Mouse (Mus musculus) heart, embryonic 14.5 days (tissue): ENCODE measurements around the gene Ccl17. TPM values are rescaled to one million over a fixed set of nuclear protein-coding genes. Genes with fewer than 3 reads are reported as not detected.
A peak's percentile ranks its signal among the peaks of the same experiment; 100 is the strongest.

Source experiments
- ATAC-seq: fragments of 200-750 bp; cut with Nextera tagmentation; 2 replicates; pipeline ENCODE4 v1.8.0; 2017; ENCODE audit warnings: low read depth, moderate TSS enrichment; ENCODE audit not compliant: insufficient number of reproducible peaks, insufficient read depth, low FRiP score
- H3K27ac ChIP-seq, 2 experiments: fragments of 200-500 bp in 1 of 2; fragments of 300-500 bp in 1 of 2; sonication (generic) in 1 of 2; replicated peaks in 1 of 2; 2 replicates each; pipeline ENCODE4 v1.5.1; 2012 to 2014; ENCODE audit warnings: low read depth in 2 of 2, low read length in 2 of 2, control low read depth in 1 of 2, mild to moderate bottlenecking in 1 of 2, mixed read lengths in 1 of 2; ENCODE audit not compliant: control insufficient read depth in 1 of 2, insufficient read depth in 1 of 2
- H3K27me3 ChIP-seq: fragments of 300-500 bp; sonication (generic); 2 replicates; pipeline ENCODE4 v1.6.1; 2014; ENCODE audit warnings: mild to moderate bottlenecking, low read length, control low read depth; ENCODE audit not compliant: control insufficient read depth, insufficient read depth
- H3K36me3 ChIP-seq: fragments of 300-500 bp; sonication (generic); 2 replicates; pipeline ENCODE4 v1.6.1; 2014; ENCODE audit warnings: mild to moderate bottlenecking, control low read depth, low read length, mixed read lengths; ENCODE audit not compliant: control insufficient read depth, insufficient read depth
- H3K4me1 ChIP-seq, 2 experiments: fragments of 200-500 bp in 1 of 2; fragments of 300-500 bp in 1 of 2; sonication (generic) in 1 of 2; 2 replicates each; pipeline ENCODE4 v1.6.1; 2012 to 2014; ENCODE audit warnings: low read length in 2 of 2, control low read depth in 1 of 2, mixed read lengths in 1 of 2; ENCODE audit not compliant: control insufficient read depth in 2 of 2, insufficient read depth in 2 of 2
- H3K4me2 ChIP-seq: fragments of 300-500 bp; sonication (generic); 2 replicates; pipeline ENCODE4 v1.6.1; 2014; ENCODE audit warnings: mild to moderate bottlenecking, low read length
- H3K4me3 ChIP-seq, 2 experiments: fragments of 200-500 bp in 1 of 2; fragments of 300-500 bp in 1 of 2; sonication (generic) in 1 of 2; 2 replicates each; pipeline ENCODE4 v1.5.1; 2012 to 2014; ENCODE audit warnings: low read length in 2 of 2, mild to moderate bottlenecking in 2 of 2, control low read depth in 1 of 2, low read depth in 1 of 2, moderate library complexity in 1 of 2; ENCODE audit not compliant: control insufficient read depth in 1 of 2, insufficient read depth in 1 of 2
- H3K9ac ChIP-seq: fragments of 300-500 bp; sonication (generic); 2 replicates; pipeline ENCODE4 v1.6.1; 2014; ENCODE audit warnings: mild to moderate bottlenecking, low read length
- H3K9me3 ChIP-seq: fragments of 300-500 bp; sonication (generic); 2 replicates; pipeline ENCODE4 v1.6.1; 2016; ENCODE audit warnings: low read length, control low read depth; ENCODE audit not compliant: control insufficient read depth
- WGBS: fragments of 180-500 bp; shearing (Covaris S2); extraction: QIAGEN DNeasy Blood & Tissue Kit; methylation state at CpG from one replicate; pipeline ENCODE4 v1.1.7; 2014; 5-methylcytosine and 5-hydroxymethylcytosine counted together
- polyA plus RNA-seq: library from polyadenylated mRNA; unstranded; fragments of >200 nt; fragmentation: Nextera tagmentation; extraction: Ambion mirVana; gene quantifications from 2 replicates; pipeline ENCODE4 v1.2.1, GENCODE M21; 2014

Ccl17 gene
- polyA plus RNA-seq: 0.45 TPM in 1 of 2 replicates, not detected in the other

DNA sequence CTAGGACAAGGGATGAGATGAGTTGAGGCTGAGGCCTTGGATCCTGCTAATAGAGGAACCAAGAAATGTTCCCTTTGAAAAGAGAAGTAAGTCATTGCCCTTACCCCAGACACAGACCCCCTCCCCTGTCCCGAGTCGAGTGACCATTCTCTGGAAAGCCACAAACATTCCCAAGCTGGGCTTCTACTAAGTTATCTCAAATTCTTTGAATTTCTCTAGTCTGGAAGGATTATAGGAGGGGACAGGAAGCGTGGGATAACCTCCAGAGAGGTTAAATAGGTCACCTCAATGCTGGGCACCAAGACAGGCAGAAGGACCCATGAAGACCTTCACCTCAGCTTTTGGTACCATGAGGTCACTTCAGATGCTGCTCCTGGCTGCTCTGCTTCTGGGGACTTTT, at the start of gene Ccl17:
Gene Ccl17 (plus strand): TSS at position 301 of the 400 bp plus-strand sequence.
- ATAC-seq: no peak
- Histone ChIP-seq H3K27me3 (no peaks in the 10 kb centered on the region), H3K9me3 (no peaks in the 10 kb centered on the region), H3K4me3 (no peak within 1 kb of the TSS), H3K4me2 (no peak within 1 kb of the TSS), H3K27ac (no peak within 1 kb of the TSS), H3K9ac (no peak within 1 kb of the TSS), H3K4me1 (peaks cover 0 to 3% of the 10 kb centered on the region in 2 experiments; a peak in 1 of 4 replicates), H3K36me3 (no peaks in the 10 kb centered on the region)
- 14% methylated on average over 3 of the region's 3 CpGs for WGBS

DNA sequence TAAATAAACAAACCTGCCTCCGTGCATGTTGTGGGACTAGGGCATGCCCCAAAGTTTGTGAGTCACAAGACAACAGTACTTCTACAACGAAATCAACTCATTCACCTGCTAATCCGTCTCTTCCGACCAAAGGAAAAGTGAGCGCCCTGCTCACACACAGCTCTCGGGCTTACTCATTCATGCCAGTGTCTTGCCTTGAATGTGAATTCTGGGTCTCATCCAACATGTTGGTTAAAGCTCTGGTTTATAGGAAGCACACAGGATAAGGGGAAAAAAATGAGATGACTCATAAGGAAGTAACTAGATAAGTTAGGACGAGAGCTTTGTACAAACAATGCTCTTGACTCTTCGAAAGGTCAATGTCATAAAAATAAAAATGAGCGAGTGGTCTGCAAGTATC, 43.2 kb upstream of the Ccl17 start:
- Histone ChIP-seq H3K4me3 (no peak overlapping the region), H3K9ac (no peak overlapping the region), H3K4me2 (no peak overlapping the region), H3K4me1 (peaks cover 4 to 5% of the 10 kb centered on the region in 2 experiments; a peak in 2 of 4 replicates), H3K36me3 (no peaks in the 10 kb centered on the region), H3K27me3 (peaks cover 17% of the 10 kb centered on the region), H3K9me3 (no peaks in the 10 kb centered on the region), H3K27ac (no peak overlapping the region)
- 50% methylated on average over 9 of the region's 9 CpGs for WGBS
- ATAC-seq: no peak

DNA sequence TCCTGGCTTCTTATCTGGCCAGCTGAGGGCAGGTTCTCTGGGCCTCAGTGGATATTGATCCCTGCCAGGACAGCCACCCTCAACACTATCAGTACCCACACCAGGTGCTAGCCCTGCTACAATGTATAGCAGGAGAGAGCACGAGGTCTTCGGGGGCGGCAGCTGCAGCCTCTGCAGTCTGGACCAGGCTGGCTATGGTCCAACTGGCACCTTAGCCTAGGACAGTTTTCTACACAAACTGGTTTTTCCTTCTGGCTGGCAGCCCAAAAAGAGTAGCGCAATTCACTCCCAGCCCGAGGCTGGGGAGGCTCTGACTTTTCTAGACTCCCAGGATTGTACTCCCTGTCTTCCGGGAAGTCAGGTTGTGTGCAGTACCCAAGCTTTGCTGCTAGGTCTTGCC, 39.3 kb upstream of the Ccl17 start:
- 38% methylated on average over 6 of the region's 6 CpGs for WGBS

DNA sequence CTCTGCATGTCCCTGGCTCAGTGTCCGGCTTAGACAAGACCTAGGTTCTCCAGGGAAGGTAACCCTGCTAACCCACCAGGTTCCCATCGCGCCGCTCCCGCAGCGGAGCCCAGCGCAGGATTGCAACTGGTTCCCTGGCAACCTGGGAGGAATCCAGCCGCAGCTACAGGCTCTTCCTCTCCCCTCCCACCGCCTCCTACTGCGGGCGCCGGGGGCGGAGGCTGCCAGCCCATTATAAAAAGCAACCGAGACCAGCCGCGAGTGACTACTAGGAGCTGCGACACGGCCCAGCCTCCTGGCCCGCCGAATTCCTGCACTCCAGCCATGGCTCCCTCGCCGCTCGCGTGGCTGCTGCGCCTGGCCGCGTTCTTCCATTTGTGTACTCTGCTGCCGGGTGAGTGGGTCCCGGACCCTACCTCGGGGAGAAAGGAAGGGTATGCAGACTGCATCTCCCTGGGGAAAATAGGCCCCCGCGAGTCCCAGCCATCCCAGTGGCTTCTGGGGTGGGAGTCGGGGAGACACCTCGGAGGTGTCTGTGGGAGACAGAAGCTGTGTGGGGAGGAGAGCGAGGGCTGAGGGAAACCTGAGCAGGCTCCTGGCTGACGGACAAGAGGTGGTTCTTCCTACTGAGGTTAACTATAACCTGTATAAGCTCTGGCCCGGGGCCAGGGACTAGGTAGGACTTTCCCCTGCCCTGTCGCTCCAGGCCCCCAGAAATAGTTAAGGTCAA, 38.1 kb upstream of the Ccl17 start, which contains the start of gene Cx3cl1:
Gene Cx3cl1 (plus strand): TSS at position 69 of the 730 bp plus-strand sequence.
- H3K36me3 ChIP-seq: no peaks in the 10 kb centered on the region
- H3K4me2 ChIP-seq: peak within 1 kb of the TSS; percentile 80
- WGBS: 0% methylated on average over 38 of the region's 38 CpGs
- H3K27ac ChIP-seq: peak within 1 kb of the TSS in 1 of 2 experiments; percentile 26; a peak in 1 of 4 replicates
- peak; percentile 84 for ATAC-seq
- H3K9ac ChIP-seq: peak within 1 kb of the TSS; percentile 74
- H3K9me3 ChIP-seq: no peaks in the 10 kb centered on the region
- H3K4me1 ChIP-seq: peaks cover 12 to 16% of the 10 kb centered on the region in 2 experiments
- H3K27me3 ChIP-seq: peaks cover 25% of the 10 kb centered on the region
- H3K4me3 ChIP-seq: peak within 1 kb of the TSS; percentile 51 to 56

More for the DNA sequence above, 39.3 kb upstream of the Ccl17 start:
- H3K36me3 ChIP-seq: no peaks in the 10 kb centered on the region
- H3K27me3 ChIP-seq: peaks cover 25% of the 10 kb centered on the region
- H3K27ac ChIP-seq: no peak overlapping the region
- no peaks in the 10 kb centered on the region for H3K9me3 ChIP-seq
- no peak overlapping the region for H3K4me3 ChIP-seq
- peaks cover 12 to 16% of the 10 kb centered on the region in 2 experiments for H3K4me1 ChIP-seq
- H3K9ac ChIP-seq: no peak overlapping the region
- ATAC-seq: no peak
- no peak overlapping the region for H3K4me2 ChIP-seq

DNA sequence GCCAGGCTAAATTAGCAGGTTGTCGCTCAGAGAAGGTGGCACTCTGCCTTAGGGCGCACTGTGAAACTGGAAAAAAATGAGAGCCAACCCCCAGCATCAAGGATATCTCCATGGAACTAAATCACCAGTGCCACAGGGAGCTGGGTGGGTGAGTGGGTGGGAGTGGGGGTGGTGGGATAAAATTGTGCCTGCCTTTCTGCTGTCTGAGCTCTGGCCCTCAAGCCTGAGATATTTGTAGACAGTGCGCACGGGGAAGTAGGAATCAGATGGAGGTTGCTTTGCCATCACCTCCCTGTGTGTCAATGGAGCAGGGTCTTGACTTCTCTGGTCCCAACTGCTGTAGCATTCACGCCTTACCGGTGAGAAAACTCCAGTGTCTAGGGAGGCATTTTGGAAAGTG, 37.2 kb upstream of the Ccl17 start:
- 0 out of 4 replicates have a peak overlapping the region, but pooled peaks of 1 of the 2 experiments have one; percentile 51 for H3K4me3 ChIP-seq
- ATAC-seq: no peak
- H3K4me2 ChIP-seq: peak overlapping the region; percentile 80
- H3K9ac ChIP-seq: peak overlapping the region; percentile 74; the same call in 1 of the 2 replicates
- H3K4me1 ChIP-seq: peaks cover 18 to 25% of the 10 kb centered on the region in 2 experiments
- H3K27ac ChIP-seq: no peak overlapping the region
- 50% methylated on average over 6 of the region's 6 CpGs for WGBS
- H3K27me3 ChIP-seq: peaks cover 25% of the 10 kb centered on the region
- H3K36me3 ChIP-seq: no peaks in the 10 kb centered on the region
- H3K9me3 ChIP-seq: no peaks in the 10 kb centered on the region

DNA sequence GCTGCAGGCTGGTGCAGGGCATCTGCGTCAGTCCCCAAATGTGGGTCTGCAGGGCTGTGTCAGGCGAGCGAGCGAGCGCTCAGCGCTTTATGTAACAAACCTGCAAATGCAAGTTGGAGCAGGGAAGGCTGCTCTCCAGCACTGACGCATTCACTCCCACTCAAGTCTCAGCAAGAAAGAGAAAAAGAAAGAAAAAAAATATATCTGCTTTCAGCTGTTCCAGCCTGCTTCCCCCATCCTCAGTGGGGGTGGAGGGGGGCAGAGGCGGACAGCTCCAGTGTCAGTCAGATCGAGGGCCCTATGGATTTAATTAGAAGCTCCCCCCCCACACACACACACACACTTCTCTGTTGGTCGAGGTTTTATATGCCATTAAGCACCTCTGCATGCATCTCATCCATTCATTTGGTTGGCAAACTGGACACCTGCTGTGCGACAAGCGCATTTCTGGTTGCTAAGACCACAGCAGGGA, 36.5 kb upstream of the Ccl17 start:
- H3K4me1 ChIP-seq: peaks cover 25 to 32% of the 10 kb centered on the region in 2 experiments
- no peak overlapping the region for H3K9ac ChIP-seq
- no peak overlapping the region for H3K4me3 ChIP-seq
- no peaks in the 10 kb centered on the region for H3K9me3 ChIP-seq
- H3K27ac ChIP-seq: no peak overlapping the region
- no peak overlapping the region for H3K4me2 ChIP-seq
- no peak for ATAC-seq
- H3K27me3 ChIP-seq: peaks cover 25% of the 10 kb centered on the region
- WGBS: 50% methylated on average over 12 of the region's 12 CpGs
- H3K36me3 ChIP-seq: no peaks in the 10 kb centered on the region

DNA sequence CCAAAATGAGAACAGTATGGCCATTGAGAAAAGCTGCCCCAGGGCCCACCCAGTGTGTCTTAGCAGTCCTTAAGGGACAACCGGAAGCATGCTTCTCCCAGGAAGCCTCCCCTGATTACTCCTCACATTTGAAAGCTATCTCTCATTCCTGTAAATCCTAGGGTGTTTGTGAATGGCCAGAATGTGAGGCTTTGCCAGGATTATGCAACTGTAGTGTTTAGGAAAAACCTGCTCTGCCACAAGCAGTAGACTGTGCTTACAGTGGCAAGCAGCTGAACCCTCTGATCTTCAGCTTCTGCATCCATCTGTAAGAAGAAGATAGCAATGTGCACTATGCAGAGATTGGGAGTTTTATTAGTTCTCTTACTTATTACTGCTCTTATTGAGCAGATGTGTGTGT, 35.7 kb upstream of the Ccl17 start:
- no peaks in the 10 kb centered on the region for H3K9me3 ChIP-seq
- H3K36me3 ChIP-seq: no peaks in the 10 kb centered on the region
- H3K4me3 ChIP-seq: no peak overlapping the region
- H3K27me3 ChIP-seq: peaks cover 25% of the 10 kb centered on the region
- no peak overlapping the region for H3K9ac ChIP-seq
- WGBS: 79% methylated on average over 1 of the region's 1 CpGs
- no peak overlapping the region for H3K27ac ChIP-seq
- H3K4me1 ChIP-seq: peaks cover 33 to 37% of the 10 kb centered on the region in 2 experiments
- no peak overlapping the region for H3K4me2 ChIP-seq
- ATAC-seq: no peak
